Mouse (Mus musculus) monocyte, adult 2 months (primary cell): ENCODE measurements around the gene Nup107.

Experiments
- DNase-seq, 2 experiments: peaks; one replicate each; pipeline ENCODE4 v3.0.0; 2022; ENCODE audit warnings: low spot score in 2 of 2, low read depth in 1 of 2

Gene Nup107

DNA sequence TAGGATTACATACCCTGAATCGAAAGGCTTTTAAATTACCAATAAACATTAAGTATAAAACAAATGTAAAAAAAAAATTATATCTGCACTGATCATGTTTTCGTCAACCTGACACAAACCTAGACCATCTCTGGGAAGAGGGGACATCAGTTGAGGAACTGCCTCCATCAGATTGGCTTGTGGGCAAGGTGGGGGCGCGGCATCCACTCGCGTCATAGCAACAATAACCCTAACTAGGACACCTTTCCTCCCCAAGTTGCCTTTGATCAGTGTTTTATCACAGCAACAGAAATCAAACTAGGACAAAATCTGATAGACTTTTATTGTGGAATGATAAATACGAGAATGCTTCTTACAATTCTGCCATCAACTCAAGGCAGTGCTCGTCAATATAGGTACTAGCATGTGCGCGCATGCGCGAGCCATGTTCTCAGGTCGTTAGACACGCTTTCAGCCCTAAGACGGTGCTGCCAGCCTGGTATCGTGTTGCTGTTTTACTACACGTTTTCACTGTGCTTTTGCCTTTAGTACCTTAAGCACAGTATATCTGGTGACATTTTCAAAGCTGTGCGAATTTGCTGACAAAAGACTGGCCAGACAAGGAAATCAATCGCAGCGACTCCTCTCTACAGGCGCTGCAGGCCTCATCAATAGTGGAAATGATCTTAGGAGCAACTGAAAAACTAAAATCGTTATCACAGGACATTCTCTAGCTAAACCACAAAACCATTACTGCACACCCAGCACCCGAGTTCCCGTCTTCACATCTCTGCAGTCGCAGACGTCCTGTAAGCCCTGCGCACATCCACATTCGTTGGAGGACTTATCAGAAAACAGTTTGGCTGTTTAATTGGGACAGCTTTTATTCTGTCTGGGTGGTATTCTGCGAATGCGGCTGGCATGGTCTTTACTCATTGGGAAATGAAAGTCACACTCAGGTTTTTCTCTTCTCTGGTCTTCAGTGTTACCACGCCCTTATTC is 11.7 kb upstream of the Nup107 start:
- DNase-seq = no peak

DNA sequence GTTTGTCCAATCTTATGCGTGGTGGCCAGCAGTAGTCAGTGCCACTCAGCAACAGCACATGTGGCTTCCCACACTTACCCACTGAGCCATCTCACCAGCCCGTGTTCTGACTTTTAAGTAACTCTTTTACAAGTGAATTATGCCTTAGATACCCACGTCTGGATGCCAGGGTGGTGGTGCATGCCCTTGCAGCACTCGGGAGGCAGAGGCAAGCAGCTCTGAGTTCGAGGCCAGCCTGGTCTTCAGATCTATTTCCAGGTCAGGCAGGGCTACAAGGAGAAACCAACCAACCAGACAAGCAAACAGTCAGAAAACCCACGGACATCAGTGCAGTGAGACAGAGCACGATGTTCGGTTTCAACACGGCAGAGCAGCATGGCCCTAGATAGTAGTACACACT is 9.4 kb upstream of the Nup107 start:
- no peak for DNase-seq

DNA sequence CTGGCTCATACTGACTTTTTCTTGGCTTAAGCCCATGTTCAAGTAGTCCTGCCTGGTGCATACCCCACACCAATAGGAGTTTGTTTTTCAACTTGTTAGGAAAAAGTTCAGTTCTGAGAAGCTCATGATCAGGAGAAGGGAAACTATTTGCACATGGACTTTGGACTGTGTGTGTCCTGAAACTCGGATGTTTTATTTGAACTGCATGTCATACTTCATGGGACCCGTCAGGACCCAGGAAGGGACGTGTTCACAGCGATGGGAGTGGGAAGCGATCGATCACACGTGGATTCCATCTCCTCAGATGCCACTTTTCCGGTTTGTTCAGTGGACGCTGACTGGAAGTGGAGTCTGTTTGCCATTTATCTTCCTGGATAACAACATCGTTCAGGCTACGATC is 7.3 kb upstream of the Nup107 start:
- no peak for DNase-seq

DNA sequence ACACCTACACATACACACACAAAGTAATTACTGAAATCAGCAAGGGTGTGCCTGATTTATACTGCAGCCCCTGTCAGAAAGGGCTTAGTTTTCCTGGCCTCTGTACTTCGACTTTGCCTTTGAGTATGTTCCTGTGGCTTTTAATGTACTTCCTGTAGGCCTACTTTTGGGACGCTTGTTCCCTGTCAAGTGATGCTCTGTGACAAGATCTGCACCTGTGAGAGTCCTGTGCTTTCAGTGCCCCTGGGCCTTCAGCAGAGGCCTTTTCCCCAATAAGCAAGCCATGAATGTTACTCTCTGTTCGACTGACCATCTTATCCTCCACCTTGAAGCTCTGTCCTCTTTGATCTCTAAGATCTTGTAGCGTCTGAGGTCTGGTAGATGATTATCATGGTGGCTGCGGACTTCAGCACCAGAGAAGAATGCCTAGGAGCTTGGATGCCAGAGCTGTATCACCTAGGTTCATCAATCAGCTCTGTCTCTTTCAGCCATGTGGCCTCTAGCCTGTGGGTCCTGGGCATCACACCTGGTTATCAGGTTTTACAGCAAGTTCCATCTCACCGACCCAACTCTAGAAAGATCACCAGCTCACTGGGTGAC is 6.0 kb upstream of the Nup107 start:
- no peak for DNase-seq

DNA sequence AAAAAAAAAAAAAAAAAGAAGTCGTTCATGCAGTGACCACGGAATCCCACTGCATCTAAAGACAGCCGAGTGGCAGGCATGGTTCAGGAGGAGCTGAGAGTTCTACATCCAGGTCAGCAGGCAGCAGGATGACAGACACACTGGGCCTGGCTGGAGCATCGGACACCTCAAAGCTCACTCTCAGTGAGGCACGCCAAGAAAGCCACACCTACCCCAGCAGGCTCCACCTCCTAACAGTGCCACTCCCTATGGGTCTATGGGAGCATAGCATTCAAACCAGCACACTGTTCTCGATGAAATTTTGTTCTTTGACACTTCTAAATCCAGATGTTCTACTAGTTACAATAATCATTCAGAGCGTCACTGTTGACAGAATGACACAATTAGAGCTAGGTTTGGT is 5.2 kb upstream of the Nup107 start:
- no peak for DNase-seq

DNA sequence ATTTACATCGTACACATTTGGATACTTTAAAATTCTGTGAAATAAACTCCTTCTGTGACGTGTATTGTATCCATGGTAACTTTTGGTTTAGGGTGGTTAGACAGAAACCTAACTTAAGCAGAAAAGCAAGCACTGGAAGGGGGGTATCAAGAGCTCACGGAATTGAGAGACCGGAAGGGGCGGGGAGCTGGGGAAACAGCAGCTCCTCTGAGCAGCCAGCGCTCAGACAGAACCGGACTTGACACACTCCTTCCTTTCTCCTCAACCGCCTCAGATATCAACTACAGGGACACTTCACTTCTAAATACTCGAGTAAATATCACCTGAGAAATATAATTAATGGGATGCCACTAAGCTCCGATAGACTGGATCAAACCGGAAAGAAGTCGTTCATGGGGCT is 4.6 kb upstream of the Nup107 start:
- no peak for DNase-seq

DNA sequence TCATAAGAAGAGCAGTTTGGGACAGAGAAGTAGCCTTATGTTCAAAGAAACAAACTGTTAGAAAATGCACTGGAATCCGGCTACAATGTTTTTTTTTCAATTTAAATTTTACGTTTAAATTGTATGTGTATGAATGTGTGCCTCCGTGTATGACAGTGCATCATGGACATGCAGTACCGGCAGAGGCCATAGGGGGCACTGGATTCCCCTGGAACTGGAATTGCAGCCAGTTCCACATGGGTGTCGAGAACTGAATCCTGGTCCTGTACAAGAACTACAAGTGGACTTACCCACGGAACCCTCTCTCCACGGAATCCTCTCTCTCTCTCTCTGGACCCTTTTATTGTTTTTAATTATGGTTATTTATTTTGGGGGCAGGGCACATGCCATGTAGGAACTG is 3.7 kb upstream of the Nup107 start:
- DNase-seq = peak in 1 of 2 experiments; percentile 36

DNA sequence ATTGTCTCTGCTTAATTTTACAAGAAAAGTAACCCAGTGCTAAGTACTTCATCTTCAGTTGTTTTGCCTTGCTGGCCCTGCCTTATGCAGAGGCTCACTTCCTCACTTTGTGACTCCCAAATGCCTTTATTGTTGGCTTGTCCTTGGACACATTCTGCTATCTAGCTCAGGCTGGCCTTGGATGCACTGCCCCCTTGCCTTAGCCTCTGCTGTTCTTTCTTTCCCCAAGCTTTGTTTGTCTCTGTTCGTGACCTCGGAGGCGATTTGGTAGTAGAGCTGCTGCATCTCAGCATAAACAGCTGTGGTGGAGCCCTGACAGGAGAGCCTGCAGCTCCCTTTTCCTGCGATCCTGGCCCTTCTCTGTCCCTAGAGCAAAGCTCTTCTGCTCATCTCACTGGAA is 2.7 kb upstream of the Nup107 start:
- DNase-seq = no peak

DNA sequence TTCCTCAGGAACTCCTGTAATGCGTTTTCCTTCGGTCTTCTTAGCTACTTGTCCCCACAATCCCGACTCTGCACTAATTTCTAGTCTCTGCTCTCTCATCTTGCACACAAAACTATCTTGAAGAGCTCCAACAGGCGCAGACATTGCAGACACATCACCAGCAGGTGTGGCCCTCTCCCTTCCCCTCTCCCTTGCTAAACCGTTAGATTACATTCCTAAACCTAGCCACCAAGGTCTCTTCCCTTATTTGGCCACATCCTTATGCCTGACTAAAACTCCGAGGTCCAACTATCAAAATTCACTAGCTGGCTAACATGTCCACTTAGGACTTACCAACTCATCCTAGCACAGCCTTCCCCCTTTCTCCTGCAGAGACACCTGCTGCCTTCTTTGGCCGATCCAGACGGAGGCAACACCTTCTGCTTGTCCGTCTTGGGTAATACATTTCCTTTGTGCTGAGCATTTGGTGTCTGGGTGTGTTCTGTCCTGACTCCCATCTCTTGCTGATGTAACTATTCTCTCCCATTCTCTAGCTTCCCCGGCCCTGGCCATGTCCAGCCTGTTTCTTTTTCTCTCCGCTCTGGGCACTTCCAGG is 1.0 kb upstream of the Nup107 start:
- DNase-seq = no peak

DNA sequence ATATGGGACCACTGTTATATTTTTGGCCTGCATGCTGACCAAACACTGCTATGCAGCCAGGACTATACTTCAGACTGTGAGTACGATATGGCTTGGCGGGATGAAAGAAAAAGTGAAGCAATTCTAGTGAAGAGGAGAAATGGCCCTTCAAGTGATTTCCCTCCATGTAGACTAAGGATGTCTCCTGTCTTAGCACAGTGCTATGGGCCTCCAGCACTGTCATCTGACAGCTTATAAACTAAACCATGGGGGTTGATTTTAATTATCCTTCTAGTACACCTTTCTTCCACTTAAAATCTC is 1.4 kb downstream of the Nup107 start:
- no peak for DNase-seq

DNA sequence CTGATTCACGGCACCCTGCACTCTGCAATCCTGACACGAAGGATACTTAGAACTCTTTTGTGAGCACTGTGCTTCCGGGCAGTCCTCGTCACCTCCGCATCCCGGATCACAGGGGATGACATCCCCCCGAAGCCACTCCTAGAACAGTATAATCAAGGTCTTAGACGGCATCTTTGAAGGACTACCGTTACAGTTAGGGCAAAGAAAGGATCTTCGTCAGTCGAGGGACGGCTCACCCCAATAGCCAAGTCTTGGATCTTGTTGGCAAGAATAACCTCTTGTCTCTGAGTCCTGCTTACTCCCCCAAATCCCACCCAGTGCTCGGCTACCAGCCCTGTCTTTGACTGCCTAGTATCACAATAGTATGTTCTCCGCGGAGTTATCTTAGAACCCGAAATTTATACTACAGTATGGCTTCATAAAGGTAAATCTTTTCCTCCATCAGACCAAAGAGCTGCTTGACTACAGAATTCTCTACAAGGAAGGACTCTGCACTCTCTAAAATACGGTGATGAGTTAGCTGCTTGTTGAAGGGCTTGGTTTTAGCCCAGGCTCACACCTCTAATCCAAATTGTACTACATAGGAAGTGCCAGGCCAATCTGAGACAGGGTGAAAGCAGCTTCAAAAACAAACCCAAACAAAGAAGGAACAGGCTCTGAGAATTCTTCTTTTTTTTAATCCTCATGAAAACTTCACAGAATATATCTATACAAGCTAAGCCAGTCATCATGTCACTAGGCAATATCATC is 1.9 kb downstream of the Nup107 start:
- no peak for DNase-seq

DNA sequence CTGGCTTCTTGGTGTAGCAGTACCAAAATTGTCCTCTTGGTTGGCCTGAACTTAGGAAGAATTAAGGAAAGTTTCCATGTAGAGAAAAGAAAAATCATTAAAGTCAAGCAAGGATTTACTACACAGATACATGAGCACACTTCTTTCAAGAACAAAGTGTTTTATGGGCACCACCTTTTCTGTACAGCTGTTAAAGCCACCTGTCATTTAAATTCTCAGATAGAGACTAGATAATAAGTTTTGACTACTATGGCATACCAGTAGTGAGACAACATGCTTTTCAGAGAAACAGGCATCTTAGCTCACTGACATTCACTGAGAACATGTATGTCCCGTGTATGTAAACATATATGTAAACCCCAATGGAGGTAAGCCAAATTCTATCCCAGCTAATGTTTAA is 2.5 kb downstream of the Nup107 start:
- DNase-seq = no peak

DNA sequence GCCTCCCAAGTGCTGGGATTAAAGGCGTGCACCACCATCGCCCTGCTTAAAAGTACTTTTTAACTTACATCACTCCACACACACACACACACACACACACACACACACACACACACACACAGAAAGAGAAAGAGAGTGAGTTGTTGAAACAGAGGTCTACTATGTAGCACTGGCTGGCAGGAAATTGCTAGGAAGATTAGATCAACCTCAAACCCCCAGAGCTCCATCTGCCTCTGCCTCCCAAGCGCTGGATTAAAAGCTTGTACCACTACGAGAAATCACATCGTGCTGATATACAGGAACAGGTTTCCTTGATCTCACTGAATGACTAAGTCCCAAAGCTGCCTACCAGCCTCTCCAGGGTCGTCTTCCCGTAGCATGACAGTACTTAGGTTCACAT is 7.9 kb downstream of the Nup107 start:
- DNase-seq = no peak

DNA sequence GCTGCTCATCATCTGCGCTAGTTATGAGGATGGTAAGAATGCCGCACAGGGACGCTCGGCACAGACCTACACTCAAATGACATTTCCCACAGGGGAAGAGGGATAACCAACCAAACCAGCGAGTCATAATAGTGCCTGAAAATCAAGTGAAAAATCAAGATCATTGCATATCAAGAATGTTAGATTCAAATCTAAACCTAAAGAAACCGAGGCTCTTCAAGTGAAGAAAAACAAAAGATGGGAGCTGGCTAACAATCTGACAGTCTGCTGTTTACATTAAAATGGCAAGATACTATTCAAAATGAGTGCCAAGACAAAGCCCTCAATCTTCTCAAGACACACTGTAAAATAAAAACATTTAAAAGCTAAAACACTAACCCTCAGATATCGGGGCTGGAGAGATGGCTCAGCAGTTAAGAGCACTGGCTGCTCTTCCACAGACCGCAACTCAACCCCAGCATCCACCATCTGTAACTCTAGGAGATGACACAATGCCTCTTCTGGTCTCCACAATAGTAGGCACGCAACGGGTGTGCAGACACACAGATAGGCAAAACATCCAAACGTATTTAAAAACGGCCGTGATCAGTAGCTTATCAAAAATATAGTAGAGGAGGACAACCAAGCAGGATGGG is 8.6 kb downstream of the Nup107 start:
- no peak for DNase-seq

DNA sequence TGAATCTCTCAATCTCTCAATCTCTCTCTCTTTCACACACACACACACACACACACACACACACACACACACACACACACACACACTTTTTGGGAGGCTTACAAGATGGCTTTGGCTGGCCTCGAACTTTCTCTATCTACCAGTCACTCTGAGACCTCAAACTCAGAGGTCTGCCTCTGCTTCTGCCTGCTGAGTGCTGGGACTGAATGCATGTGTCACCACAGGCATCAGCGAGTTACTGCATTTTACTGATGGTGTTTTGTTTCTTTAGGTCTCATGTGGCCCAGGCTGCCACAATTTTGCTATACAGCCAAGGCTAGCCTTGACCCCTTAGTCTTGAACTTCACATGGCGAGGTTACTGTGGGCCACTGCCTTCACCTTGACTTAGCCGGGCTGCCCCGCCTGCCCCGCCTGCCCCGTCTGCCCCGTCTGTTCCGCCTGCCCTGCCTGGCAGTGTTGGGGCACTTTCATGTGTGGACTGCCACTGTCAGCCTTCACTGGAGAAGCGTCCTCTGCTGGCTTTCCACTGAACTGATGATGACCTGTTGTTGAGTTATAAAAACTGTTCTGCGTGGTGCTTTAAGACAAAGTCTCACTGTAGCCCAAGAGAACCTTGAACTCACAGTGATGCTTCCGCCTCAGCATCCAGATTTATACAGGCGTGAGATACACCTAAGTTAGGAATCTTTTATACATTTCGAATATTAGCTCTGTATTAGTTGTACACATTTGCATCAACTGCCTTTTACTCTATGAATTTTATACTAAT is 9.8 kb downstream of the Nup107 start:
- DNase-seq = no peak

DNA sequence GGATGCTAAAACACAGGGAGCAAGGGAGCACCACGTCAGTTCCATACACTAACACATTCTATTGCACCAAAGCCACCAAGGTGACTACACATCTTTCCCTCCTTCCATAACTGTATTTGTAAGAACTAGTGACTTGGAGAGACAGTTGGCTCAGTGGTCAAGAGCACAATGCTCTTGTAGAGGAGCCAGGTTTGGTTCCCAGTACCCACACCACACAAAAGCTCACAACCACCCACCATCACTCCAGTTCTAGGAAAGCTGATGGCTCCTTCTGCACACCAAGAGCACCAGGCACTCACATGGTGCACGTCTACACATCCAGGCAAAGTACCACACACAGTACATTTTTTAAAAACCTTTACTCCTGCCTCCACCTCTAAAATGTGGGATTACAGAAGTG is 10.4 kb downstream of the Nup107 start:
- no peak for DNase-seq

DNA sequence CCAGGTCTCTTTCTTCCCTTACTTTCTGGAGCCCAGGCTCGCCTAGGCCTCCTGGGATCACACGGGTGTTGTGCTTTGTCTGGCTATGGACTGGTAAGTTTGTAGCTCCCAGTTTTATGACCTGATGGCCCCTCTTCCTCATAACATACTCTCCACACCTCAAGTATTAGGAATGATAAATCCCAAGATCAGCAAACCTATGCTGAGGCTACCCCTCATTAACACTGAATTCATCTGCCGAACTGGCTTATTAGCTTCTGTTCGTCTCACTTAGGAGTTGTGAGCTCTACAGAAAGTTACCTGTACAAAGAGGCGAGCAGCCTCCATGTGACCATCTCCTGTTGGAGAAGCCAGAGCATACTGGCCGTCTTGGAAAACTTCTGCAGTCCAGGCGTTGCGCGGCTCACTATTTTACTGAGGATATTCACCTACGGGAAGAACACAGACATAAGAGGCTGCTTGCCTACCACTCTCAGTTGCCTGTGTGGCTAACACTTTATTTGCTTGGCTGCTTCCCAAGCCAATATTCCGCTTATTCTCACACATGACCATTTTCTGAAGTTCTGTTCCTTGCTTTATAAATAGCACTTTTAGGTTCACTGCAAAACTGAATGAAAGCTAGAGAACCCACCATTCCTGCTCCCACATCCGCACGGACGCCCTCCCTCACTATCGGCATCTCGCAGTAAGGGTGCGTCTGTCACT is 11.3 kb downstream of the Nup107 start:
- no peak for DNase-seq

DNA sequence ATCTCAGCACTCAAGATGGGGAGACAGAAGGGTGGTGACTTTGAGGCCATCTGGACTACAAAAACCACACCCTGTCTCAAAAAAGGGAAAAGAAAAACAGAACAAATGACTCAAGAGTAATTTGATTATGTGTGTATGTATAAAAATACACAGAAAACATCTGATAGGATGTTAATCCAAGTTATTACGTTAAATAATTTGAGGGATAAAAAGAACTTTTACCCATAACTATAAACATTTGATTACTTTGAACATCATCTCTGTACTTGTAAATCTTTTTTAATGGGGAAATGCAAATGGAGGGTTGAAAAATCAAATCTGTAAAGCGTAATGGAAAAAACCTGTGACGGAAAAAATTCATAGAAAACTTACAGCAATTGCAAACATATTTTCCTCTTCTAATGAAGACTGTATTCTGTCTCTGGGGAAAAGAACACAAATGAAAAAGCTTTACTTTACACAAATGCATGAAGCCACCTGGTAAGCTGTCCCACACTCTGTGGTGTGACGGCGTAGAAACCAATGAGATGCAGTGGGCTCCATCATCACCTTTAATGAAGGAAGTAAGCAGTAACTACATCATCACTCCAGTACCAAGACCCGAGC is 12.1 kb downstream of the Nup107 start:
- DNase-seq = no peak

DNA sequence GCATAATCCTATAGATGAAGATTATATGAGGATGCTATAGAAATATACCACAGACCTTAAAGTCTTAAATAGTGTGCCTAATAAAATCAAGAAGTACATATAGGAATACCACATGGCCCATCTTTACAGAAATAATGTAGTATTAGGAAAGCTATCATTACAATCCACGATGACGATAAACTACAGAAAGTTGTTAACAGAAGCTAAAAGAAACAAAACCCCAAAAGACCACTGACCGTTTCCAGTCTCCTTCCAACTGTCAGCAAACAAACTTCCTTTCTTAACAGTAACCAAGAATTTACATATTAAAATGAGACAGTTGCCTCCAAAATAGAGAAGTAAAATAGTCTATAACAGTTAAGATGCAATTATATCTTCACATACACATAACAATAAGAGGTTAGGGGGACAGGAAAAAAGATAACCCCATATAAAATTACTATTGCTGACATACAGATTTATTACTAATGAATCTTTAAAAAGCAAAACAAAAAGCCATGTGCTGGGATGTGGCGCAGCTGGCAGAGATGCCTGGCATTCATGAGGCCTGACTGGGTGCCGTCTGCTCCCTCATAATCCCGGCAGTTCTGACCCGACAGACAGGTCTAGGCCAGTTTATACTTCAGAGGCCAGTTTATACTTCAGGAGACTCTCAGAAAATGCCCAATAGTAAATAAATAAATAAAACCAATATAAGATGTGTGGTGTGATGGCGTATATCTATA is 12.8 kb downstream of the Nup107 start:
- DNase-seq = no peak
